Mouse (Mus musculus): ENCODE measurements at regions not wholly inside any gene's neighbourhood (a gene's known extent, or its start where the extent isn't known, plus 50 kb on each side); places are given as distances from the start of the nearest gene placed in this dataset.

DNA sequence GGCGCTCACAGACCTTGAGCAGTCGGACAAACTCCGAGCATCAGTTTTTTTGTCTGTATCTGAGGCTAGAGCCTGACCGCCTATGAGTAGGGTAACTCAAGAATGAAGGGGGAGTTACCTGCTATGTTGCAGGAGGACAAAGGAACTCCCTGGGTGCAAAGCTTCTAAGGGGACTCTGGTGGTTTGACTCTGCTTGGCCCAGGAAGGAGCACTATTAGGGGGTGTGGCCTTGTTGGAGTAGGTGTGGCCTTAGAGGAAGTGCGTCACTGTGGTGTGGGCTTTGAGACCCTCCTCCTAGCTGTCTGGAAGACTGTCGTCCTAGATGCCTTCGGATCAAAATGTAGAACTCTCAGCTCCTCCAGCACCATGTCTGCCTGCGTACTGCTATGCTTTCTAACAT is 83.9 kb upstream of the Sertad2 start:
- TF ChIP-seq USF1 (IDR thresholded peaks at IDR 0.05; ENCODE audit: low read depth, low read length) (no peak), ELF1 (IDR thresholded peaks at IDR 0.05; ENCODE audit: low read depth, low read length) (no peak), HCFC1 (IDR thresholded peaks at IDR 0.05; ENCODE audit: low read depth, low read length) (no peak), CTCF (IDR thresholded peaks at IDR 0.05 in 2 of 3, conservative IDR thresholded peaks at IDR 0.05 in 1 of 3; ENCODE audit: control insufficient read depth in 1 of 3, insufficient read depth in 1 of 3, low read depth in 2 of 3, low read length in 3 of 3, poor library complexity in 1 of 3, severe bottlenecking in 1 of 3) (no peak), POLR2A (IDR thresholded peaks at IDR 0.05; ENCODE audit: control insufficient read depth in 1 of 2, insufficient read depth in 1 of 2, low read depth in 1 of 2, low read length in 2 of 2, poor library complexity in 1 of 2) (no peak), MAZ (IDR thresholded peaks at IDR 0.05; ENCODE audit: low read depth, low read length) (no peak), TBP (IDR thresholded peaks at IDR 0.05; ENCODE audit: low read depth, low read length) (no peak), TAL1 (IDR thresholded peaks at IDR 0.05; ENCODE audit: low read length) (no peak), GATA1 (IDR thresholded peaks at IDR 0.05; ENCODE audit: low read depth, low read length) (no peak), SMC3 (IDR thresholded peaks at IDR 0.05; ENCODE audit: low read depth, low read length) (no peak)

Data from MEL (cell line).